Mouse (Mus musculus) spleen, adult 12 weeks (tissue): ENCODE measurements at regions not wholly inside any gene's neighbourhood (a gene's known extent, or its start where the extent isn't known, plus 50 kb on each side); places are given as distances from the start of the nearest gene placed in this dataset.

Experiments
- DNase-seq: peaks from one replicate; pipeline ENCODE4 v3.0.0; 2022; ENCODE audit warnings: low spot score

DNA sequence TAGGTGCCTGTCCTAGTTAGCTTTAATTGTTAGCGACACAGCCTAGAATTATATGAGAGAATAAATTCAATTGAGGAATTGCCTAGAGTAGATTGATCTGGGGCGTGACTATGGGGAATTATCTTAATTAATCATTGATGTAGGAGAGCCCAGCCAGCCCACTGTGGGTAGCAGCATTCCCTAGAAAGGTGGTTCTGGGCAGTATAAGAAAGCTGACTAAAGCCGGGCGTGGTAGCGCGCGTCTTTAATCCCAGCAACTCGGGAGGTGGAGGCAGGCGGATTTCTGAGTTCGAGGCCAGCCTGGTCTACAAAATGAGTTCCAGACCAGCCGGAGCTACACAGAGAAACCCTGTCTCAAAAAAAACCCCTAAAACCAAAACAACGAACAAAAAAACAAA lies 156.8 kb upstream of the Zfp618 start:
- no peak for DNase-seq

DNA sequence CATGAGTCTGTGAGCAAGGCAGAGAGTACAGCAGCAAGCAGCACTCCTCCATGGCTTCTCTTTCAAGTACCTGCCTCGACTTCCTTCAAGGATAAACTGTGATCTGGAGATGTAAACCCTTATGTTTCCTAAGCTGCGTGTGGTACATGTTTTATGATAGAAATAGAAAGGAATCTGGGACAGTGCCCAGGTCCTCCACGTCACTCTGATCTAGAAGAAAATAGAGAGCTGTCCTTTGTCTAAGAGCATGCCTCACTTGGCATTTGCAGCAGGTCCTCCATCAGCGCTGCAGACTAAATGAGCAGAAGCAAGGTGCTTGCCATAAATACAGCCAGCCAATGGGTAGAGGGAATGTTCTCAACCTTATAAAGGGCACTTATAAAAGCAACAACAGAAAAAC lies 156.3 kb upstream of the Zfp618 start:
- DNase-seq = no peak

DNA sequence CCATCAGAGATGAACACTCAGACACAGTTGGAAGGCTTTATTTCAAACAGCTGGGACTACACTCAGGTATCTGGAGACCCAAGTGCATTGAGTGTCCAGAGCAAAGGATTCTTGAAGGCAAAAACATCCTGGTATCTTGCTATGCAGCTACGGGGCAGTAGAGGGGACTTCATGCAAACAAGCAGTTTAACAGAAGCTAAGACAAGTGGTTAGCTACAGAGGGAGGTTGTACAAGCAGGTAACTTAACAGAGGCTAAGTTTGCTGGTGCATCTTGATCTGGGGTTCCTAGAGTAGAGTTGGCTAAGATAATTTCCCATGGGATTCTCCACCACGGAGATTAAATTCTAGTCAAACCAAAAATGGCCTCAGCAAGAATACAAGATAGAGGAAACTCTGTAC lies 145.5 kb upstream of the Zfp618 start:
- no peak for DNase-seq

DNA sequence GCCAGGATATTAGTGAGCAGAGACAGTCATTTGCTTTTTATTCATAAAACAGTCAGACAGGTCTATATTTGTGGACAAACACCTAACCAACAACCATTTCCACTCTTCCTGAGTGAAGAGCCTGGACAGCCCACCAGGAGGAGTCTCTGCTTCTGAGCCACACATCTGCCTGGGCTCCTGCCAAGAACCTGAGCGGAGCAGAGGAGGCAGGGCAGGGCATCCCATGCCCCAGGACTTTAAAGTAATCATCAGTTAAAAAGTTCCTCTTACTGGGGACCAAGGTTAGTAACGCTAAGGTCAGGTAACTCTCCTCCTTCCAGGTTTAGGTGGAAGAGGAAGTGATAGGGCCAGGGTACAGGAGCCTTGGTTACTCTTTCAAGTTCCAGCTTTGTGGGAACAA lies 144.1 kb upstream of the Zfp618 start:
- DNase-seq = no peak

DNA sequence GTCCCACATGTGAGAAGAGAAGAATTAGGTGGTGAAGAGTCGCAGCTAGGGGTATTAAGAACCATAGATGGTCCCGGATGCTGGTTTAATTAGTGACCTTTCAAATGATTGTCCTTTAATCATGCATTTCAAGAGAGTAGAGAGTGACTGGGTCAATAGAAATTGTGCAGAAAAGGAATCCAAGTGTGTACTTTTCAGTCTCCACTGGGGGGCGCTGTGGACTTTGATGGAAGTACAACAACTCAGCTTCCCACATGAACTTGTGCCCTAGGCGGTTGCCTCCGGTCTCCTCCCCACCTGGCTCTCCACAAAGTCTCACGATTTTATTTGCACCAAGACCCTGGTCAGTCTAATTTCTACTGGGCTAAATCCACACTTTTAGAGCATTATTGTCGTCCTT lies 142.8 kb upstream of the Zfp618 start:
- DNase-seq = no peak

DNA sequence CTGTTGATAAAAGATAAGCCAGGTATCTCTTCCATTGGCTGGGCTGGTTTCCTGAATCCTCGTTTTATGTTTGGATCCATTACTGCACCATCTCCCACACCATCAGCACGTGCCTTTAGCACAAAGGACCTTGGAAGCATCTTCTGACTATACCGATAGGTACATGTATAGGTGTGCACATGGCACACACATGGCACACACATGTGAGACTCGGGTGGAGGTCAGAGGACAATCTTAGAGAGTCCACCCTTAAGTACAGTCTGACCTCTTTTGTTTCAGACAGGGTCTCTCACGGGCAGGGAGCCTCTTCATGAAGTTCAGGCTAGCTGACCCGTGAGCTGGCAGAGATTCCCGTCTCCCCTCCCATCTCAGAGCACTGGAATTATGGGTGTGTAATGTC lies 142.3 kb upstream of the Zfp618 start:
- DNase-seq = no peak

DNA sequence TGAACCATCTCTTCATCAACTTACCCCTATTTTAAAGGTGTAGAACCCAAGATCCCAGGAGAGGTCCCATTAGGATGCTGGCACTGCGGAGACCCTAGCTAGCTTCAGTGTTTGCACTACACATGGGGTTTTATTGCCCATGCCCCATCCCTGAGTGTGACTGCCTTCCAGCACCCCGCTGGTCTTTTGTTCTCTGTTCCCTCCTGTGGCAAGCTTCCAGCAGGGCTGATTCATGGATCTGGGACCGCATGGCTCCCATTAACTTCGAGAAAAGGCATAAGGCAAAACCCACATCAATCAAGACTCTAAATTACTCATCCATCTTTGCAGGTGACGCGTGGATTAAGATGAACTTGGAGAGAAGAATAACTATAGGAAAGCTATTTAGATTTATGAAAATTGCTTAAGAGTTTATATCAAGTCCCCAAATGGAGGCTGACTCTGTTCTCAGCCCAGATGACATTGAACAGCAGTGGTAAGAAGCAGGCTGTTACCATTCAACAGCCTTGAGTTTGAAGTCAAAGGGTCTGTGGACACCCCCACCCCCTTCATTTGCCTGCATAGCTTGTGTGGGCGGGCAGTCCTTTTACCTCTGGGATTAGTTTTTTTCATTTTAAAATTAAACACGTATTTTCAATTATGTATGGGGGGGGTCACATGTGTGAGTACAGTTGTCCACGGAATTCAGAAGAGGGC lies 141.7 kb upstream of the Zfp618 start:
- no peak for DNase-seq

DNA sequence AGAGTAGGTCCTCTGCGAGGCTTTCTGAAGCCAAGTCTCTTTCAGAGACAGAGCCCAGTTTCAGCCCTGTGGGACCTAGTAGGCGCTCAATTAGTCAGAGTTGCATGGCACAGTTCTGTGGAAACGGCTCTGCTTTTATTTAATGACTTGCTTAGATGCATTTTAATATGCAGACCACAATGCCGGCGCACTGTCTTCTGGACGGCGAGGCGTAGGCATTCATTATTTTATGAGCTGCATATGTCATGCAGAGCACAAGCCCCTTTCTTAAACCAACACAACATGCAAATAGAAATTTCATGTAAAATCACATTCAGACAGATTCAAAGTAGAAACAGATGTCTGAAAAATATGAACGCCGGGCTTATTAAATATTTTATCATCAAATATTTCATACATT lies 140.8 kb upstream of the Zfp618 start:
- no peak for DNase-seq

DNA sequence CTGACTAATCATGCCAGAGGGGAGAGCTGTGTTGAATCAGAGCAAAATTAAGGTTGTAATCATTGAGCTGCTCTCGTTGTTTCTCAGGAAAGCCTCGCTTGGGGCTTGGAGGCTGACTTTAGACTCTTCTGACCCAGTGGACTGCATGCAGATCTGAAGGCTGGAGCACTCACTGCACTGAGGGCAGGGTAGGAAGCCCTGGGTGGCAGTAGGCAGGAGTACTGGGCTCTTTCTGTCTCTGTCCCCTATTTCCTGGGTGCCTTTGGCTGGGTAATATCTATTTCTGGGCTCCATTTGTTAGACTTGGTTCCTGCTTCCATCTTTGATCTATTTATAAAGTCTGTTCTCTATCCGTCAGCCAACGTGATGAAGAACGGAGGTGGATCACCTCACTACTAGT lies 140.1 kb upstream of the Zfp618 start:
- DNase-seq = no peak

DNA sequence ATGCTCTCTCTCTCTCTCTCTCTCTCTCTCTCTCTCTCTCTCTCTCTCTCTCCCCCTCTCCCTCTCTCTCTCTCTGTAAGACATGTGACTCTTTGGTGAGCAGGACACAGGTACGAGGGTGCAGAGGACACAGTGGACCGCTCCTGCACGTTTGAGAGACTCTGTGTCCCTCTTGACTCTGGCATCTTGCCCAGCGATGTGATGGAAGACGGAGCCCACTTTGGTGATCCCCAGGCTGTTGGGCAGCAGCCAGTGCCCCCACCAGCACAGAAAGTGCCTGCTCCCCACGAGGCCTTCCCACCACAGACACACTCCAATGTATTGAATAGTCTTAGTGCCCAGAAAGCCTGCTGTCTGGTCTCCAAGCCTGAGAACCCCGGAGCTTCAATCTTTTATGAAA lies 136.4 kb upstream of the Zfp618 start:
- no peak for DNase-seq

DNA sequence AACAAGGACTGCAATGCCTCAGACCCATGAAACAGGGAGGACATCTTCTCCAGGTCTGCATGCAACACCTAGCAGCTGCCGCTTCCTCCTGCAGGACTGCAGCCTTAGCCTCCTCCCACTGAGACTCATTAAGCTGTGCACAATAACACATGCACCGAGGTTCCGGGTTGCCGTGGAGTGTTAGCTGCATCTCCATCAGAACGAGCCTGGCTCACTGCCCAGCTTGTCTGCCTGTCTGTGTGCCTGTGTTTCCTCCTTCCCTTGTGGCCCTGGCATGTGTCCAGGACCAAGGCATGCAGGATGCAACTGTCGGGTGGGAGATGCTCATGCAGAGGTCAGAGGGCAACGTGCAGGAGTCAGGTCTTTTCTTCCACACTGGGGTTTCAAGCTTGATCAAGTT lies 131.4 kb upstream of the Zfp618 start:
- no peak for DNase-seq

DNA sequence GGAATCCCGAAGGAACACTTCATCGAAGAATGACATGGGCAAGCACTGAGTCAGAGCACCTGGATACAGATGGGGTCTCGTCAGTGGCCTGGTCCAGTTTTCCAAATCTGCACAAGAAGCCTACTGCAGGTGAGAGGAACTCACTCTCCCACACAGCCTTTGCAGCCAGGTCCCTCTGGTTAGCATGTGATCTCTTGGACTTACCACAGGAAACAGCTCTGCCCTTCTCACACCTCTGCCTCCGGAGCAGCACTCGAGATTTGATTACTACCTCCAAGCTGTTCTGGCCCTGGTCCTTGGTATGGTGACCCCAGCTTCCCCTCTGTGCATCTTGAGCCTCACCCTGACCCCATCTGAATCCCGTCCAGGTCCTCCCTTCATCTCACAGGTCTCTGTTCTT lies 128.5 kb upstream of the Zfp618 start:
- no peak for DNase-seq

DNA sequence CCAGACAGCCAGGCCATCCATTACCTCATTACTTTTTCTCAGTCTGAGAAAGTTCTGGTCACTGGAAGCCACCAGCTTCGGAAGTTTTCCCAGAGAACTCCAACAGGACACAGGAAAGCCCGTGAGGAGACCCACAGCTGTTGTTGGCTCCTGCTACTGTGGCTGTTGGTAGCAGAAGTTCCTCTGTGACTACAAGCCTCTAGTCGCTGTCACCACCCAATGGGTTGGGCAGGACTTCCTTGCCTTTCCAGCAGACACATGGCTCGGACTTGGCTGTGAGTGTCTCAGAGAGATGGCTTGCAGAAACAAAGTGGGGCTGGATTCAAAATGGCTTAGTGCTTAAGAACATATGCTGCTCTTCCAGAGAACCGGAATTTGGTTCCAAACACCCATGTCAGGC lies 114.8 kb upstream of the Zfp618 start:
- no peak for DNase-seq

DNA sequence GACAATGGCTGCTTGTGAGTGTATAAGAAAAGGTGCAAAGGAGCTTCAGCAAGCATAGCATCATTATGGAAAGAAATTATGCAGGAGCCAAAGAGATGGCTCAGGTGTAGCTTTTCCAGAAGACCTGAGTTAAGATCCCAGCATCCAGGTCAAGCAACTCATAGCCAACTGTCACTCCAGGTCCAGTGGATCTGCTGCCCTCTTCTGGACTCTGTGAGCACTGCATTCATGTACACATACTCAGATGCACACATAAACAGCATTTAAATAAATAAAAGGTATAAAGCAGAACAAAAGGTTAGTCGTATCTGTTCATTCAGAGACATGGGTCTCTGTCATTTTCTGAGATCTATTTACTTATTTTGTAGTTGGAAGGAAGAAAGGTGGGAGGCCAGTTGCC lies 112.0 kb upstream of the Zfp618 start:
- no peak for DNase-seq

DNA sequence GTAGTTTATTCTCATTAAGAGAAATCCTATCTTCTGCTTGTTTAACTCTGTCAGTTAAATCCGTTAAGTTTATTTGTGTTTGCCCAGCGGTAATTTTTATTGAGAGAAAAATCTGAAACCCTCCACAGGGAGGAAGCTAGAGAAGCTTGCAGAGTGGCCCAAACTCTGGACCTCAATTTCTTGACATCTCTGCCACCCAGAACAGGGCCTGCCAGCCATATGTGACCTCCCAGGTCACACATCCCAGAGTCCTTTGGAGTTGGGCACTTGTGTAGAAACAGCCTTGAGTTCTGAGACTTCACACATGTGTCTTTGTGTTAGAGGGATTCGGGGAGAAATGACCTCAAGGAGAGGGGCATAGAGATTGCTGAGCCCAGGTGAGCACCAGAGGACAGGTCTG lies 109.0 kb upstream of the Zfp618 start:
- DNase-seq = no peak

DNA sequence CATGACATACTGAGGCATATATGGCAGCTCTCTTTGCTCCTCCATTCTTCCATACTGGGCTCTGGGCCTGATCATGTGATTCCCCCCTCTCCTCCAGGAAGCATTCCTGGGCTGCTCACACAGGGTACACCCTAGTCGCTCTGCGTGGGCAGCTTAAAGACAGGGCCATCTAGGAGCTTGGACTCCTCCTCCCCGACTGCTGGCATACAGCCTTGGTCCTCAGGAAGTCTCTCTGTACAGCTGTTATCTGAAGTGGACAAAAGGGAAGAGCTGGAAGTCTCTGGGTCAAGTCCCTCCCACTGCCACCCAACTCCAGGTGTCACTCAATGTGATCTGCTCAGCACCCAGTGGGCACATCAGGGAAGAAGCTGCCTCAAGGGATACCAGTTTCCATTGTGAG lies 102.6 kb upstream of the Zfp618 start:
- no peak for DNase-seq

DNA sequence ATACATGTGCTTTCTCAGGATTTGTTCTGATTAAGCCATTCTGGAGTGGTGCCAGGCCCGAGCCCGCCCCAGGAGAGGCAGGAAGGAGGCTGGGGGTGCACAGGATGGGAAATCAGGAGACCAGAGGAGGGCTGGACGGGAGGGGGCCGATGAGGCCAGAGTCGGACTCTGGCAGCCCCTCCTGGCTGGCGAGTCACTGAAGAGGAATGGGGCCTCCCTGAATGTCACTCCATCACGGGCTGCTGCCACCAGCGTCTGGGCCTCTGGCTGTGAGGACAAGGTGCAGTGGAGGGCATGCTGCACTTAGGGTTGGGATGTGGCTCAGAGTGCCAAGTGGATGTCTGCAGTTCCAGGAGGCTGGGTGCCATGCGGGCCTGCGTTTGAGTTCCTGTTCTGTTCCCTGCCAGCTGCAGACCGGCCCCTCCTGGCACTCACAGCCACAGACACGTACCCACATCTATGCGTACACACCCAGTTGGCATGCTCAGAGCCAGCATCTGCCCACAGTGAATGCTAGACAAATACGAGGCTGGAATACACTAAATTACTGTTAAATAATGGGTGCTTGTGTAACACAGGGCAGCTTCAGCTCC lies 94.9 kb upstream of the Zfp618 start:
- no peak for DNase-seq

DNA sequence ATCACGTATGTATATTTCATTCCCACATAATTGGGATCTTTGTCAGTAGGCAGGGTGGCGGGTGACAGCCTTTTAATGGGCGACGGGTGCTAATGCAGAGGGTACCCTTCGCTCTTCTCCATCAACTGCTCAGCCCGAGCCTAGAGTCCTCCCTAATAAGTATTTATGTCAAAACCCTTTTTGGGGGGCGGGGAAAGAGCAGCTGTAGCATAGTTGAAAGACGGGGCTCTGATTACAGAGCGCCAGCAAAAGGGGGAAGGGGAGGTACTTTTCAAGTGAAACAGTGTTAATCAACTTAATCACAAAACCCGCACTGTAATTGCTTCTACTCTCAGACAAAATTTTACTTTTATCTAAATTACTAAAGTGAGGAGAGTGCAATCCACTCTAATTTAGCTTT lies 92.8 kb upstream of the Zfp618 start:
- no peak for DNase-seq

DNA sequence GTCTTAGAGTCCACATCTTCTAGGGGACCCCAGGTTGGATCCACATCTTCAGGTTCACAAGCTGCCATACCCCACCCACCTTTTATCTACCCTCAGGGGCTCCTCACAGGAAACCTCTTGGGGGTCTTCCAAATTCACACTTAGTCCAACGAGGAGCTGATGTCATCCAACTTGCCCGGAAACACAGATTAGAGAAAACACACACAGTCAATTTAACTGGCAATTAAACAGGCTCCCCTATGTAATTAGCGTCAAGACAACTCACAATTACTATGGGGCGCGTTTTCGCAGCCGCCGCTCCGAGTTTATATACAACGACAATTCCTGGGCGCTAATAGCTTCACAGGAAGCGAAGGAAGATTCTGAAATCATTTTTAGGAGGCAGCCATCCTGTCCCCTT lies 91.4 kb upstream of the Zfp618 start:
- DNase-seq = no peak

DNA sequence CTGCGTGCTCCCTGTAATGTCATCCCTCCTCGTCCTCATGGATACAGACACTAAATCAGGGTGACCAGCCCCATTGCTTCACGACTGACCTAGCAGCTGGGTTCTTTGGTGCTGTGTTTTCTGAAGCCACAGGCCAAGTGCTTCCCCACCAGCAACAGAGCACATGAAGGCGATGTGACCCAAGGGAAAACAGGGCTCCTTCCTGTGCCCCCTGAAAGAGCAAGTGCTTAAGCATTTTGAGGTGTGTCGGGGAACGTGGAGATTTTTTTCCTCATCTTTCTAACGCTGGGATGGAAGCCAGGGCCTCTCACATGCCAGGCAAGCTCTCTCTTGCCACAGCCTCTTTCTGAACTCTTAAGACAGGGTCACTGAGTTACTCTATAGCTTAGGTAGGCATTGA lies 87.3 kb upstream of the Zfp618 start:
- no peak for DNase-seq

DNA sequence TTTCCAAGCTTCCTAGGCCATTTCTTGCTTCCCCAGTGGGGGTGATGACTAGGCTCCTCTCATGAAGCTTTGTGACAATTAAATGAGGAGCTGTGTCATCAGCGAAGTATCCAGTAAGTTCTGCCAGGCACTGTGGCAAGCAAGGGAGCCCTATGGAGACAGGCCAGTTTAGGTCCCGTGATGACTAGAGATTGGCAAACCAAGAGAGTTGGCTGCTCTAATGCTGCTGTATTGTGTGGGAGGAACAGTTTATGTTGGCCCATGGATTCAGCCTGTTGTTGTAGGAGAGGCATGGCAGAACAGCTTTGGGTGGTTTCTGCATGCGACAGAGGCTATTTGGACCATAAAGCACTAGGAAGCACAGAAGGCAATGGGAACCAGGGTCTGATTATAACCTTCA lies 86.4 kb upstream of the Zfp618 start:
- no peak for DNase-seq

DNA sequence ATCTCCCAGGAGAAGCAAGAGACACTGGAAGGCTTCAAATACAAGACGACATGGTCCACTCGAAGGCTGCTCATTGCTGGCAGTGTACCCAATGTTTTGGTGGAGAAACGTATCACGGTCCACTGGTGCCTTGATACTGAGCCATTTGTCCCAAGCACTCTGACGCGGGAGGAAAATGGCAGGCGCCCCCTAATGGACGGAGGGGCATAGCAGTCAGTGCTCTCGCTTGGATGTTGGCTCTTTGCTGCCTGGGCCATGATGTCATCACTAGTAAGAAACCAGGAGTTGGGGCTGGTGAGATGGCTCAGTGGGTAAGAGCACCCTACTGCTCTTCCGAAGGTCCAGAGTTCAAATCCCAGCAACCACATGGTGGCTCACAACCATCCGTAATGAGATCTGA lies 83.5 kb upstream of the Zfp618 start:
- no peak for DNase-seq

DNA sequence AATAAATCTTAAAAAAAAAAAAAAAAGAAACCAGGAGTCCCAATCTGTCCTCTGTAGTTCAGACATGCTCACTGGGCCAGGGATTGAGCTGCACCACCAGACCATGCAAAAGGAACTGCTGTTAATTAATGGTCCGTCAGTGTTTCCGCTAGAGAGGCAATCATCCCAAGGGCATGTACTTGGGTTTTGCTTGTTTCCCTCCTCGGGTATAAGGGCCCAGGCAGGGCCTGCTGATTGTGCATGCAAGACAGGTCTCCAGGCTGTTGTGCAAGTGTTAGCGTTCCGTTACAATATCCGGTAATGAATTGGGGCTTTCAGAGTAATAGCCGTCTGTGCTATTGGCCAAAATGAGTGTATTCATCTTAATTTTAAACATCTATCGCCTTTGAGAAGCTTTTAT lies 83.1 kb upstream of the Zfp618 start:
- no peak for DNase-seq

DNA sequence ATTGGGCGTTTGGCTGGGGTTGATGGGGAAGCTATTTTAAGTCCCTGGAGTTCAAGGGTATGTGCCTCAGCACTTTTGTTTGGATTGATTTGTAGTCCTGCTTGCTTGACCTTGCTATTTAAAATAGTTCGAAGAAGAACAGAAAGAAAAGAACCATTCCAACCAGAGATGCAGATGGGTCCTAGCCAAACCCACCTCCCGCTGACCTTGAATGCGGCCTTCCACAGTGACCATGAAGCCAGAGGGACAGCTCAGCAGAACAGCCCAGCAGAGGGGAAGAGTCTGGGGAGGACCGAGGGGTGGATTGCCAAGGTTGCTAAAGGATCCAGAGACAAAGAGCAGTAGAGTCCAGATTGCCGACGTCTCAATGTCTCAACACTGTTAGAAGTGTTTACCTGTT lies 76.6 kb upstream of the Zfp618 start:
- no peak for DNase-seq

DNA sequence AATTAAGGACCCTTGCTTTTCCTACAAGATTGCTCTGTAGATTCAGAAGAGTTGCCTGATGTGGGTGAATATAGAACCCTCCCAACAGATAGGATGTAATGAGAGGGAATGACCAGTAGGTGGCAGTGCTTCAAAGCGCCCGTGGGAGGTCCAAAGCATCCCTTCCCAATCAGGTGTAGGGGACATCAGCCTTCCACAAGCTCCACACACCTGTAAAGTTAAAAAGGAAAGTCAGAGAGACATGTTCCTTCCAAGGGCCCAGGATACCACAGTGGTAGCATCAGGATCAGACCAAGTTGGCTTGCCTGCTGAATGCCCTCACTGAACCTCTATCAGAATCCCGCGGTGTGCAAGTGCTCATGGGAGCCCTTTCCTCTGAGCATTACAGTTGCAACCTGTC lies 75.7 kb upstream of the Zfp618 start:
- no peak for DNase-seq
